Mouse (Mus musculus) lung, postnatal 4 days (tissue): ENCODE measurements at regions not wholly inside any gene's neighbourhood (a gene's known extent, or its start where the extent isn't known, plus 50 kb on each side); places are given as distances from the start of the nearest gene placed in this dataset.

ENCODE experiments used
- DNase-seq, 2 experiments: peaks; one replicate each; pipeline ENCODE4 v3.0.0; 2021

DNA sequence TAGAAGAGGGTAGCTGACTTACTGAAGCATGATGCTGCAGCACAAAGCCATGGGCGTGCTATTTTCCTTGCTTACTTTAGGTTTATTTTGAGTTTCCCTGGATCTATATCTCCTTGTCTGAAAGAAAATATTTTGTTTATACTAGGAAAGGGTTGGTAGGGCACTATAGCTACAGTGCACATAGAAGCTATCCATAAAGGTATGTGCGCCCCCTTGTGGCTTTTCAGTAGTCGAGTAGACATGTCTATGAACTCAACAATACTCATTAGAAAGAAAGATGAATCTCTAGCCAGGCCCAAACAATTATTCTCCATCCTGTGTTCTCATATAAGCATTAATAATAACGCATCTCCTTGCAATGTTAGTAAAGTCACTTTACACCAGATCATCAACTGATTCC, 114.3 kb downstream of the Rab38 start:
- peak in 1 of 2 experiments; percentile 67 for DNase-seq

DNA sequence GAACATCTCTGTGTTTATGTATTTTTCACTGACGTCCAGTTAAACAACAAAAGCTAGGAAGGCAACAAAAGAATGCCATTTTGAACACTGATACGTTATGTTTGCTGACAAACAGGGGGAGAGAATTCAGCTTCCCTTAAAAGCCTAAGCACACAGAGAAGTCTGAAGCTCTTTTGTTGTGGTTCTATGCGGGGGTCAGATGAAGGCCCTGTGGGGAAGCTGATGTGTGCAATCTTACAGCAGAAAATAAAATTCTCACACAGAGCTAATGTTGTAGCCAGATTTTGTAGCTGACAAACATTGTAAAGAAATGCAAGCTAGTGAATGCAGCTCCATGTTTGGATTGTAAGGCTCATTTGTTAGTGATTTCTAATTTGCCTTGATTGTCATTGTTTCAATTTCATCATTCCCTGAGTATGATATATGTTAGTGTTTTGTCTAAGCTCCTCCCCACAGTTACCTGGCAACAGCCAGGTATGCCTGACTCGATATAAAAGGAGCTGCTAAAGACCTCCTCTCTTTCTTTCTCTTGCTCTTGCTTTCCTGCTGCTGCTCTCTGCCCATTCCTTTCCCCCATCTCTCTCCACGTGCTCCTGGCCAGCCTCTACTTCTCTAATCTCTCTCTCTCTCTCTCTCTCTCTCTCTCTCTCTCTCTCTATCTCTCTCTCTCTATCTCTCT, 115.0 kb downstream of the Rab38 start:
- DNase-seq: no peak

DNA sequence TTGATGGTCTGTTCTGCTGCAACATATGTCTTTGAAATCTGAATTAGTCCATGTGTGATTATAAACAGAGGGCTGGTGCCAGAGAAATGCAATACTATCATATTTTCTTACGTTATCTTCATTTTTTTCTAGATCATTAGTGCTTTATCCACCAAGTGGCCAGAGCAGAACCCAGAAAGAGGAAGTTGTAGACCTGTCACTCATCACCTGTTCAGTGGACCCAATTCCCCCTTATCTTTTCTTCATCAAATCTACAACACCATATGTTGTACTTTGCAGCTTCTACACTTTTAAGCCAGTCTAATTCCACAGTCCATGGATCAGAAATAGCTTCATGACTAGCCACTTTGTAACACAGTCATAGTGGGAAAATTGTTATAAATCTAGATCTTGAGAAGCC, 145.0 kb downstream of the Rab38 start:
- no peak for DNase-seq

DNA sequence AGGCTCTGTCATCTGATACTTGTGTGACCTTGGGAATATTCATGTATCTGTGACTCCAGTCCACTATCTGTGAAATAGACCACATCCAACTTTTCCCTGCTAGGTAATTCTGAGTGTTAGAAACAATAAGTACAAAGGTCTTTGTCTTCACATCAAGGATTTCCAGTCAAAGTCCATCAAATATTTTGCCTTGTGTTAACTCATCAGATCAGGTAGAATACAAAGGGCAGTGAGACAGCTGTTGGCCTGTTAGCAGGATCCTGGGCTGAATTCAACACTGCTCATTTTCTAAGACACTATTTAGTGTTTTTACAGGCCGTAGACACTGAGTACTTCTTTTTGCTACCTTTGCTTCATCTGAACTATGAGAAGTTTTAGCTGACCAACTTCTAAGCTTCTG, 170.7 kb downstream of the Rab38 start:
- DNase-seq: no peak
